Mouse (Mus musculus) NIH3T3 (cell line): ENCODE measurements around the gene Gm28305.
A peak's percentile ranks its signal among the peaks of the same experiment; 100 is the strongest.

Experiments
- DNase-seq: peaks from one replicate; pipeline ENCODE4 v3.0.0-alpha.2; 2012; ENCODE audit warnings: low read depth

The Gm28305 gene

DNA sequence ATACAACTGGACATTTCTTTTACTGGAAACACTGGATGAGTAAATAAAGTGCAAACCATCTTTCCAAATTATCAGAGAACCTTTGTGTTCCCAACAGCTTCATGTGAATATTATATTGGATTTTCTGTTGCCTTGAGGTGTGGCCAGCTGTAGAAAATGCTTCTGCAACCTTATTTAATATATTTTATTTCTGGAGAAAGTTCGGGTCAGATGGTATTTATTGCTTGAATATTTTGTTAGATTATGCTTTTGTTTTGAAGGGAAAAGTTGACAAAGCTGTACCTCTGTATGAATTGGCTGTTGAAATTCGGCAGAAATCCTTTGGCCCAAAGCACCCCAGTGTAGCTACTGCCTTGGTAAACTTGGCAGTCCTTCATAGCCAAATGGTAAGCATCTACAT lies at the start of gene Gm28305:
Gene Gm28305, plus strand, starts transcription at position 301 of the 400 bp plus-strand sequence.
- DNase-seq, result no peak

DNA sequence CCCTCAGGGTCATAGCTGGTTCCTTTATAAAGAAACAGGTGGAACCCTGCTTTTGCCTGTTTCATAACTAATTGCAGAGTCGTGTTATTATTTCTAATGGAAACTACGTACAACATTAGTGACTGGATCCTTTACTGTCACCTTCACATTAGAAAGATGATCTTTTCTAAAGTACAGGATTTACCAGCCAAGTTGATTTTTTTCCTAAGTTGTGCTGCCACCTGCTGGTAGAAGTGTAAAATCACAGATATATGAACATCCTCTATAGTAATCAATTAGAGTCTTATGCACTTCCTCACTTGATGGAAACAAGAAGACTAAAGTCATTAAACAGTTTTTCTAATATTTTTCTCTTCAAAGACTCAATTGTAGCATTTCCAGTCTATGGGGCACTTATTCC lies 44.0 kb upstream of the Gm28305 start:
- DNase-seq, result peak; percentile 74

DNA sequence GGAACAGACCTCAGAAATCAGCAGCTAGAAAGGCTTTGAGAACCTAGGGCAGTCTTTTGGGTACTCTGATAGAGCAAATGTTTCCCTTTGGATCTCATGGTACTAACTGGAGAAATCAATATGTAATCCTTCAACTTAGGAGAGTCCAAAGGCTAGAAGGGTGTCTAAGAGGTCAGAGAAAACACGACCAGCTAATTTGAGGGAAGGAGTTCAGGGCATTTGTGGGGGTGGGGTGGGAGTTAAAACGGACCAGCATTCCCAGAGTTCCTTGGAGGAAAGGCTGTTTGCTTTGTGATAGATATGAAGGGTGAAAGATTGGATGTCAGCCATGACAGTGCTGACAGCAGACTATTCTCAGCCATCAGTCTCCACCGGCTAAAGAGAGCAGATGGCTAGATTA lies 39.9 kb upstream of the Gm28305 start:
- DNase-seq, result no peak

DNA sequence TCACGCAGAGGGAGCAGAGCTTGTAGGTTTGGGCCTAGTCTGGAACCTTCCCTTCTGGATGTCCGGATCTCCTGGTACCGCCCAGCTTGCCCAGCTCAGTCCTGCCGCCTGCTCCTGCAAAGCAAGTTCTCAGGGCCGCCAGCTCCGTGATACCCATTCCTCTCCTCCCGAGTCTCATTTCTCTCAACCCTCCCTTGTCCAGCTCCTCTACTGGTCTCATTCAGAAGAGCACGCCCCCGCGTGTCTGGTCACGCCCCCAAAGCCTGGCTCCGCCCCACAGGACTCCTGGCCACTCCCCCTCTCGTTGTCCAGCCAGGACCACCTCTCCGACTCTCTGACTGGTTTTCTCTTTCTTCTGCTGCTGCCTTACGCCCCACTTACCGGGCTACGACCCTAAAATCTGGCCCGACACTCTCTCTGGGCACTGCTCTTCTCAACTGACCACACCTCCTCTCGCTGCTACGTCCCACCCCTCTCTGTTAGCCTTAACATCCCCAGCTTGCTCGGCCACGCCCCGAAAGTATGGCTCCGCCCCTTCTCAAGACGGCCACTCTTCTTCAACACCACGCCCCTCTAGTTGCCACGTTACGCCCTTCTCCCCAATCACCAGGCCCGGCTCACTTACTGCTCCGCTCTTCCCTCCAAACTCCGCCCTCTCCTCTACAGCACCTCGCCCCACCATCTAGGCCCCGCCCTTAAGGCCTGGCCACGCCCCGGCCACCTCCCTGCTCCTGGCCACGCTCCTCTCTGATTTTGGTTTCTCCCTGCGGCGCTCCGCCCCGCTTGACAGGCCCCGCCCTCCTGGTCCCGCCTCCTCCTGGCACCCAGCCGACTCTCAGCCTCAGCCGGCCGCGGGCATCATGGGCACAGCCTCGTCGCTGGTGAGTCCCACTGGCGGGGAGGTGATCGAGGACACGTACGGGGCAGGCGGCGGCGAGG lies 38.3 kb upstream of the Gm28305 start, which contains the start of gene Nphp3:
Gene Nphp3, plus strand, starts transcription at position 624 of the 939 bp plus-strand sequence.
- DNase-seq, result peak; percentile 99

DNA sequence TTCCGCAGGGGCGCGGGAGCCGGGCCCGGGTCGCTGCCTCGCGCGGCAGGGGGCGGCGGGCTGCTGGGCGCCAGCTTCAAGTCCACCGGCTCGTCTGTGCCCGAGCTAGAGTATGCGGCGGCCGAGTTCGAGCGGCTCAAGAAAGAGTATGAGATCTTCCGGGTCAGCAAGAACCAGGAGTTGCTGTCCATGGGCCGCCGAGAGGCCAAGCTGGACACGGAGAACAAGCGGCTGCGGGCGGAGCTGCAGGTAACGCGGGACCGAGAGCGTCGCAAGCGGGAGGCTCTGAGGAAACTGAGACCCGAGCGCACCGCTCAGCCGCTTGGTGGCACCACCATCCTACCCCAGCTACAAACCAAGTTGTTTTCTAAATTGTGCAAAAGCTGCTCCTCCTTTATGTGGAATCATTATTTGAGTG lies 37.5 kb upstream of the Gm28305 start:
- peak; percentile 87 for DNase-seq

DNA sequence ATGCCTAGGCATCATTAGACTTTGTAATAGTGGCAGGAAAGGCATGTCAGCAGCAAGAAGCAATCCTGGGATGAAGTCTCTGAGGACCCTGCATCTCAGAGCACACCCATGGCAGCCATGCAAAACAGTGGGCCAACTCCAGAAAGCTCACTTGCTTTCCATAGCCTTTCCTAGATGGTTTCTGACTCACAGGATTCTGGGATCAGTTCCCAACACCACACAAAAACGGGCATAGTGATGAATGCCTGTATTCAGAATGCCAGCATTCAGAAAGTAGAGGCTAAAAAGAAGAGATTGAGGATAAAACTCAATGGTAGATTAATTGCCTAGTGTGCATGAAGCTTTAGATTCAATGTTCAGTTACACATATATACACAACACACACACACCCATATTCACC lies 25.9 kb upstream of the Gm28305 start:
- DNase-seq, result peak; percentile 51

DNA sequence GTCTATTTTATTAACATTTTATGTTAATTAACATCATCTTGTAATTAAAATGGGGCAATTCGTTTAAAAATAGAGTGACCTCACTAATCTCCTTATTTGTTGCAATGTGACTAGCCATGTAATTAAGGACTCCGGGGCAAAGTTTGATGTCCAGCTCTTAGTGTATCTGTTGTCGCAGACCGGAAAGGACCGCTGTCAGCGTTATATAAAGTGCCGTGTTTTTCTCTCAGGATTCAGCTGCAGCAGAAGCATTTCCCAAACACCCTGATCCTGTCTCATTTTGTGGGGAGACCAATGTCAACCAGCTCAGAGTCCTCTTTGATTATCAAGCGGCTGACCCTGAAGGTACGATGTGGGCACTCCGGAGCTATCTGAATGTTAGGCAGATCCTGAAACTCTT lies 19.4 kb upstream of the Gm28305 start:
- no peak for DNase-seq

DNA sequence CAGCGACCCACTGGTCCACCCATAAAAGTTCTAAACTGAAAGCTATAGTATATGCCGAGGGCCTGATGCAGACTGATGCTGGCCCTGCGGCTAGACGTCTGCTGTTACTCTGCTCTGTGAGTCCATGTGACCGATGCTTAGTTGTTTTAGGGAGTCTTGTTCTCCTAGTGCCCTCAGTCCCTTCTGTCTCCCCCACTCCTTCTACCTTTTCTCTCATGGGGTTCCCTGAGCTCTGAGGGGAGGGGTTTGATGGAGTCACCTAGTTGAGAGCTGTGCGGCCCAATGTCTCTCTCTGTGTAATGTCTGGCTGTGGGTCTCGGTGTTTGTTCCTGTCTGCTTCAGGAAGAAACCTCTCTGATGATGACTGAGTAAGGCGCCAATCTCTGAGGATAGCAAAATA lies 13.3 kb upstream of the Gm28305 start:
- no peak for DNase-seq

DNA sequence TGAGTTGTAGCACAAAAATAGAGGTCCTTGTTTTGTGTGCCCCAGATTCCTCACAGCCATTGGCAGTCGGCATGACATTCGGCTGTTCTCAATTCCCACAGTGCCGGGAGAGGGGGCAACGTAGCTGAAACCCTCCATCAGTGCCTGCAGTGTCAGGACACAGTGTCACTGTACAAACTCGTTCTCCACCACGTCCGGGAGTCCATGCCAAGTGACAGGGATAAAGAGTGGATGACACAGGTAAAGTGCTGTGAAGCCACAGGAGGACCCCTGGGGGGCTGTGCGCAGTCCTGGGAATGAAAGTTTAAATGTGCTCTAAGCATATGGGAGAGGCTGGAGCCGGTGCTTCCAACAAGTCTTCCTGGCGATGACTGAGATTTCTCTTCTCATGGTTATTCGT lies 10.6 kb upstream of the Gm28305 start:
- DNase-seq, result no peak

DNA sequence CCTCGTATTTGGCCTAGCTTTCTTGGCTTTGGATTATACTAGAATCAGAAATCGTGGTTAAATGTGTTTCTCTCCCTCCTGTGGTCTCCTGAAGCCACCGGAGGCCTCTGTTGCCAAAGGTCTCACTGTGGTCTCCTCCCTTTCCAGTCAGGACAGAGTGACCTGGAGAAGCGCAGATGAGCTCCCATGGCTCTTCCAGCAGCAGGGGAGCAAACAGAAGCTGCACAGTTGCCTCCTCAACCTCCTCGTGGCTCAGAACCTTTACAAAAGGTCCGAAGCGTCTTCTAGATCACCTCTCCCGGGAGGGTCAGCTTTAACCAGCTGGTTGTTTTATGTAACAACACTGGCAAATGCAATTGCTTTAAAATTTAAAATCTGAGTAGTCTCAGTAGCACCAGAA lies 6.2 kb upstream of the Gm28305 start:
- DNase-seq, result no peak

DNA sequence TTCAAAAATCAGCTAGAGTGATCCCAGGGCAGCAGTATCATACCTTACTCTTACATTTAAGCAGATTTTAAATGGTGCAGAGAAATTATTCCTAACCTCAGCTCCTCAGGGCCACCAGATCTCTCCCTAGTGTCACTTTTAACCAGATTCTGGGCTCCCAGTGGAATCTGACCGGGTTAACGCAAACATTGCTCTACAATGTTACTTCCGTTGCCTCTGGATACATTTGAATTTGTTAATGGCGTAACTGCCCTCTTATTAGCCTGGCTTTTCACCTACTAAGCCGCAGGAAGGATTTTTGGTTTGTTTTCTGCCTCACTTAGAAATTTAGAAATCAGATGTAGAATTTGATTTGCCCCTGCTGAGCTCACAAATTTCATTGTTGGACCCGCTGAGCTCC lies 5.7 kb upstream of the Gm28305 start:
- no peak for DNase-seq

DNA sequence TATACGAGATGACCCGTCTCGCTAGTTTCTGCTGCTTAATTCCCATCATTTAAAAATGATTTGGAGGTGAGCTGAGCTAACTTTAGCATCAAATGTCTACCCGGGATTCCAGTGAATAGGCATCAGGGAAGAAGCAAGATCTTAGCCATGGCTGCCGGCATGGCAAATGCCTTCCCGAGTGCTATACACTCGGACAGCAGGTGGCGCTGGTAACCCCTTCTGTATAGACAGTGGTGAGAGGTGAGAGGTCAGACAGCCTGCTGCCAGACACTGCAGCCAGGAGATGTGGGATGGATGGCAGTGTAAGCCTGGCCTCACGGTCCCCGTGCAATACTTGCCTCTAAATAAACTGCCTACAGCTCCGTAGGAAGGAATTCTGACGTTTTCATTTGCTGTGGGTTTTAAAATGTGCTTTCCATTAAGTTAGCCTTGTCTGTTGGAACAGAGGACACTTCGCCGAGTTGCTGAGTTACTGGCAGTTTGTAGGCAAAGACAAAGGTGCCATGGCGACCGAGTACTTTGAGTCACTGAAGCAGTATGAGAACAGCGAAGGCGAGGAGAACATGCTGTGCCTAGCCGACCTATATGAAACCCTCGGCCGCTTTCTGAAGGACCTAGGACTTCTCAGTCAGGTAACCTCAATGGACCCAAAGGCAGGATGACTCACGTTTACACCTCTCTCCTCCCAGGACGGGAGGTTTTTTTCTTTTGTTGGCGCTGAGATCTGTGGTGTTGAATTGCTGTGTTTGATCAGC lies 5.0 kb upstream of the Gm28305 start:
- peak; percentile 76 for DNase-seq

DNA sequence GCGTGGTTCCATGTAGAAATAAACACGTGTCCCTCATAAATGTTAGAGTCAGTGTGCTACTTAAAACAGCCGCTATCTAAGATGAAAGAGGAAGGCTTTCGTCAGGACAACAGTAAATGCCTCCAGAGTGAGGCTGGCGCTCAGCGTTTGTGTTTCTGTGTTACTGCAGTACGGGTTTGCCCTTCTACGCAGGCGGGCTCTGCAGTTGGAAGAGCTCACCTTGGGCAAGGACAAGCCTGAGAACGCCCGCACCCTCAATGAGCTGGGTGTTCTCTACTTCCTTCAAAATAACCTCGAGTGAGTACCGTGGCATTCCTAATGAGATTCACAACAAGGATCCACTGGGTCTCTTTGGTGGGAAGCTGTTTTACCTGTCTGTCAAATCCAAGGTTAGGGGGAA lies 2.2 kb upstream of the Gm28305 start:
- no peak for DNase-seq

DNA sequence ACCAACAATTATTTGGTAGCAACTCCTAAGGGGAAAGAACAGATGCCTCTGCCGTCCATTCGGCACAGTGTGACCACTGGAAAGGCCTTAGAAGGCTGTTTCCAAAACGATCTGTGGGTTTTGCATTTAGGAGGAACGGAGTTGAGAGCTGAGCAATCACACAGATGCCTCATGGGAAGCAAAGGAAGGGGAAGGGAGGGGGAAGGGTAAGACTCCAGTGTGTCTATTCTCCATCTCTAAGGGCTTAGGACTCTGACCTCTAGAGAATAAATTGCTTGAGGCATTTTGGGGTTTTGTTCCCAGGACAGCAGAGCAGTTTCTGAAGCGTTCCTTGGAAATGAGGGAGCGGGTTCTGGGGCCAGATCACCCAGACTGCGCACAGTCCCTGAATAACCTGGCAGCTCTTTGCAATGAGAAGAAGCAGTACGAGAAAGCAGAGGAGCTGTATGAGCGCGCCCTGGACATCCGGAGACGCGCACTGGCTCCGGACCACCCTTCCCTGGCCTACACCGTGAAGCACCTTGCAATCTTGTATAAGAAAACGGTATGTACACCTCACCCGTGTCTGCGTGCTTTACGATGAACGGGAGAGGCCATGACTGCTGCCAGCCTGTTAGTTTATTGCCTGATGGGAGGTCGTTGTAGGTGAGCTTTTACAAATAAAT lies 1.3 kb upstream of the Gm28305 start:
- DNase-seq, result no peak

DNA sequence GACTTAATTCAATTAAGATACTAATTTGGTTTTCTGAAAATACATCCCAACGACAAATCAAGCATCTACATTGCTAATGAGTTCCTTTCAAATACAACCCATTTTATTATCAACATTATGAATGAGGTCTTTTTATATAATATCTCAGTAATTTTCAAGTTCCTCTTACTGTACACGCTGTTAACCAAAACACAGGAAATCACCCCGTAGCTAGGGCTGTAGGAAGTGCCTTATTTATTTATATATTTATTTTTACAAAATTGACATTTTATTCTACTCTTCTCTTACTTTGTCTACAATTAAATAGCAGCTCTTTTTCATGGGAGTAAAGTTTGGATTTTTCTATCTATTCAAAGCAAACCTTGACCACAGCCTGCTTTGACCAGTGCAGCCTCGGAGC lies 720 bp upstream of the Gm28305 start:
- DNase-seq, result no peak

DNA sequence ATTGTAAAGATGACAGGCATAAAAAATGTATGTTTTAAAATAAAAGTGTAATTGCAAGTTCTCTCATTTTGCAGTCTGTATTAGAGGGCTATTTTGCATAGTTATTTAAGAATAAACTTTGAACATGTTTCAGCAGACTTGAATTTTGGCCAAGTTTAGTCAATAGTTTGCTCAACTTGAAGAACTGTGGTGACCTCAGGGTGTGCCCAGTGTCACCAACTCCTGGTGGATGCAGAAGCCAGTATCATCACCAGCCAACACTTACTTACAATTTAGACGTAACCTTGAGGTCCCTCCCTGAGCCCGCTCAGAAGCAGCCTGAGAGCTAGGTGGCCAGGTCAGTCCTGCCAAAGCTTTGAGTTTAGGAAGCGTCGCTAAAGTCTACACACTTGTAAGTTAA lies 3.2 kb downstream of the Gm28305 start:
- no peak for DNase-seq

DNA sequence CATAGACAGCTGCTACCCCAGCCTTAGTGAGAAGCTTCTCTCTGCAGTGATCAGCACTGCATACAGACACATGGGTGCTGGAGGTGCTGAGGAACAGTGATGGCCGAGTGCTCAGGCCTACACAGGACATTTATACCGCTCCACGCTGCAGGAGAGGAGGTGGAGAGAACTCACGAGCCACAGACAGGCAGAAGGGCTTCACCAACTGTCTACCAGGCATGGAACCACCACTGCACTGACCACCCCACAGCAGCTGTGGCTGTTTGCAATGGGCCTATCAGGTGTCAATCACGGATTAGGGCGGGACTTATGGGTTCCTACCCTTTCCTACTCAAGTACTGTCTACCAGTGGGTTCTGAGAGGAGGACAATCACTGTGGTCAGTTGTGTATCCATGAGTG lies 10.6 kb downstream of the Gm28305 start:
- no peak for DNase-seq

DNA sequence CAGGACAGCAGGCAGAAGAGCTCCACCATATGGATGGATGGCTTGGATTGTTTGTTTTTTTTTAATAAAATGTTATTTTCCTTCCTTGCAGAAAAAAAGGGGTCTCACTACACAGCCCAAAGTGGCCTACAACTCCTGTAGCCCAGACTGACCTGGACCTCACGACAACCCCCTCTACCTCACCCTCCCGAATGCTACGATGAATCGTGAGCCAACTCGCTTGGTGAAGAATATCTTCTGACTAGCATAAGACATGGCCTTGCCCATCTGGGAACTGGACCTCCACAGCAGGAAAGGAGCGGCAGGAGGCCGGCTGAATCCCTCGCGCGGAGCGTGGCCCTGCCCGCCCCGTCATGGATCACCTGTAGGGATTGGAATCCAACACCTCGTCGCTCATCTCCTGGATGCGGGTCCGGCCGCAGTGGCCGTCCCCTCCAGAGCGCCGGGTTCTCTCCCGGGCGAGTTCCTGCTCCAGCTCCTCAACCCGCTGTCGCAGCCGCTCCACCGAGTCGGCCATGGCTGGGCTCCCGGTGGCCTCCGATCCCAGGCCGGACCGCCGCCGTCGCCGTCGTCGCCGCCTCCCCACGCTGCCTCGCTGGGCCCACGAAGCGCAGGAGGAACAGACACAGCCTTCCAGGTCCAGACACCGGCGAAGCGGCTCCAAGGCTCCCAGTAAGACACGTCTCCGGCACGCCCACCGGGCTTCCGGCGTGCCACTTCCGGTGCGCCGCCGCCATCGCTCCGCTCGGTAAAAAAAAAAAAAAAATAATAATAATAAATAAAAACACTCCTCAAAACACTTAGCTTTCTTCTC lies 22.2 kb downstream of the Gm28305 start, which contains the start of gene Uba5:
Gene Uba5, minus strand, starts transcription at position 705 of the 814 bp plus-strand sequence.
- DNase-seq, result peak; percentile 85

DNA sequence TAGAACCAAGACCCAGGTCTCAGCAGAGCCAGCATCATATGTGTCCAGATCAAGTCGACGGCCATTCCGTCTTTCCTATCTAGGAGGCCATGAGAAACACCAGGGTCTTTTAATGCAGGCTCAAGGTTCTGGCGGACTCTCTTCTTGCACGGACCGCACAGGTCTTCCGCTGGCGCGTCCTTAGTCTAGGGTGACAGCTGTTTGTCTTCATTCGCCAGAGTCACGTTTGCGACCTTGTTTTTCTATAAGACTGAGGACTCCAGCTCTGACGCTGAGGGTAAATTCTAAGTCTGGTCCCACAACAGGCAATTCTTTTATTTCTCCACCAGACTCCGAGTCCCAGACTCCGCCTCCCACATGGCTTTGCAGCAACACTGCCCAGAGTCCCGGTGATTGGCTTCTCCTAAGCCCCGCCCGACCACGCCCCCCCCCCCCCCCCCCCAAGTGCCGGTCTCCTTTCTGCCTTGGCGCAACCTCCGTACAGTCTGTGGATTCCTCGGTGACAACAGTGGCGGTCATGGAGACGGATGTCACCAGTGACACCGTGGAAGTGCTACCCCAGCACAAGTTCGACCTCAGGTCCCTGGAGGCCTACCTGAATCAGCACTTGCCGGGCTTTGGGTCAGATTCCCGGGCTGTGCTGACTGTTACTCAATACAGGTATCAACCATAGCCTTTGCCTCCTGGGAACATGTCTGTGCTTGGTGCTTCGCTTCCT lies 22.9 kb downstream of the Gm28305 start, which contains the start of gene Acad11:
Gene Acad11, plus strand, starts transcription at position 134 of the 718 bp plus-strand sequence.
- peak; percentile 90 for DNase-seq

DNA sequence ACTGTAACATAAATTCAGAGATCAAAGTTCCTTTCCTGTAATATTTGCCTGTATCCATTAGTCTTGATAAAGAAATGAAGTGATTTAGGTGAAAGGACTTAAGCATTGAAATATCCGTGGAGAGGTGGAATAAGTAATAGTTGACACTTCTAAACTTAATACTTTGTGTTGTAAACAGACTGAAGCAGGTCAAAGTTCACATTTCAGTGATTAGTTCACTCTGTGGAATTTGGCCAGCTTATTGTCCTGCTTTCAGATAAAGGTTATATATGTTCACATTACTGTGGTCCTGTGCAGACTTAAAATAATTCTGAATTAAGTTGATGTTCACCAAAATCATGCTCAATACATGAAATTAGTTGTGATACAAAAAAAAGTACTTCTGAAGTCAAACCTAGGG lies 24.1 kb downstream of the Gm28305 start:
- no peak for DNase-seq

DNA sequence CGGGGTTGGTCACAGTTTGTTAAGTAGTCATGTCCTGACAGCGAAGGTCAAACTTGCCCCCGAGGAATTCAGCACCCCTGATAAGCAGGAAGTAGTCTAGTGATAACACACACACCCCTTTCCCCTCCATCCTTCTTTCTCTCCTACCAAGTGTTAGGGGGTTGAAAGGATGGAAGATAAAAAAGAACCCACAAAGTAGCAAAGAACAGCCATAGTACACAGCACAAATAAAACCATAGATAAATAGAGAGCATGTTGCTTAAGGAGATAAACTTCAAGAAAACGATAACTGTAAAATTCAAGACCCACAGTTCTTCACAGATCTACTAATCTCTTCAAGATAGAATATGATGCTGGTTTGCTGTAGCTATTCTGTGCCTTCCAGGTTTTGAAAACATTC lies 29.8 kb downstream of the Gm28305 start:
- no peak for DNase-seq
